Mouse (Mus musculus): Measurements from ENCODE around the gene Hipk3. TPM values are rescaled to one million over a fixed set of nuclear protein-coding genes. Genes with fewer than 3 reads are reported as not detected.

Hipk3 gene
- polyA plus RNA-seq (2021), result 45.5 TPM

DNA sequence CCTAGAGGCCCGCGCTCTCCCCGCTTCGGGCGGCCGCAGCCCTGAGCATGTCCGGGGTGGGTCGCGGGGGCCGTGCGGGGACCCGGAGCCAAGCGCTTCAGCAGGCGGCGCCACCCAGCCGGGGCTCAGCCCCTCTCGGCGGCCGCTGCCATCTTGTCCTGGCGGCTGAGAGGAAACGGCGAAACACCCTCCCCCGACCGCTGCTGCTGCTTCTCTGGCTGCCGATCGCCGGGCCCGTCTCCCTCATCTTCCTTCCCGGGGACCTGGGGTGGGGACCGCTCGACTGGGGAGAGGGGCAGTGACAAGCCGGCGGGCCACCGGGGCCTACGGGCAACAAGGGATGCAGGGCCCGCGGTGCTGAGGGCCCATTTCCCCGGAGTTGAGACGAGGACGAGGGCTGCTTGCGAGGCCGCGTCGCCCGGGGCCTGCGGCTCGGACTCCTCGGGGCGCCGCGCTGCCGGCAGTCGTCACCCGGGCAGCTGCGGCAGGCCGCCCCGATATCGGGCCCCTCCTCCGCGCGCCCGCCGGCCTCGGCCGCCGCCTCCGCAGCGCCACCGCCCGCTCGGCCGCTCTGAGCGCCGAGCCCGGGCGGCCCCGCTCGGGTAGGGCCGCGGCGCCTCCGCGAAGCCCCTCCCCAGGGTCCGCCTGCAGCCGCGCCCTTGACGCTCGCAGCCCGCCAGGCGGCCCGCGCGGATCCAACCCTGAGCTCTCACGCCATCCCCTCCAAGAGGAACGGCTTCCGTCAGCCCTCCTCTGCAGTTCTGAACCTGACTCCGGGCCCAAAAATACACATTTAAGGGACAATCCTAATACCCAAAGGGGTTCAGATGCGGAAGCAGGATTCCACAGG lies at the start of gene Hipk3:
TSS of gene Hipk3 (minus strand) at position 496 of the 850 bp plus-strand sequence.
- DNase-seq (ENCODE audit: low read depth, low spot score) (no peak), ATAC-seq (peak; percentile 89)
- POLR2A ChIA-PET, result no interaction called here
- TF ChIP-seq CTCF (IDR thresholded peaks at IDR 0.05), result peak; percentile 50
- no peaks in the 10 kb centered on the region for H3K27me3 ChIP-seq
- in situ Hi-C loops (cut with MboI; ENCODE audit: low pct_unique_long_range_greater_than_20kb), result loop anchor here (5.0 kb wide), 2 partner anchors 42 to 93 kb away; no protein-coding TSS in a partner anchor
- CTCF ChIA-PET, result interaction anchor here (0.6 to 1.0 kb wide), 2 partner anchors 247 to 398 kb away, joined by 3 to 4 read pairs; partner anchors contain the start of gene Cd59a

DNA sequence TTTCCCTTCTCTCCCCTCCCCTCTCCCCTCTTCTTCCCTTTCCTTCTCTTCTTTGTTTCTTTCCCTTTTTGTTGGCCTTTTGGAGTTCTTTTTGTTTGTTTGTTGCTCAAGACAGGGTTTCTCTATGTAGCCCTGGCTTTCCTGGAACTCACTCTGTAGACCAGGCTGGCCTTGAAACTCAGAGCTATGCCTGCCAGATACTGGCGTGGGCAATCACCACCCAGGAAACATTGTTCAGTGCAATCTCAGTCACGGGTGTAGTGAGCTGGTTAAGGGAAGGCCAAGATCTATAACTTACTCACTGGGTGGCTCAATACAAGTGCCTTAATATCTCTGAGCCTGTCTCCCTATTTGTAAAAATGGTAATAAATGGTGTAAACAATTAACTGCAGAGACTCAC lies 46.0 kb upstream of the Hipk3 start:
- DNase-seq (ENCODE audit: low read depth, low spot score), result no peak
- CTCF ChIA-PET, result interaction anchor here (1.2 kb wide), 1 partner anchor 12 kb away, joined by 3 read pairs; no protein-coding TSS in a partner anchor
- ATAC-seq, result no peak
- H3K27me3 ChIP-seq, result no peaks in the 10 kb centered on the region
- in situ Hi-C loops (cut with MboI; ENCODE audit: low pct_unique_long_range_greater_than_20kb), result no loop called here
- POLR2A ChIA-PET, result interaction anchor here (0.6 kb wide), 1 partner anchor 15 kb away, joined by 4 read pairs; no protein-coding TSS in a partner anchor
- TF ChIP-seq CTCF (IDR thresholded peaks at IDR 0.05), result no peak

DNA sequence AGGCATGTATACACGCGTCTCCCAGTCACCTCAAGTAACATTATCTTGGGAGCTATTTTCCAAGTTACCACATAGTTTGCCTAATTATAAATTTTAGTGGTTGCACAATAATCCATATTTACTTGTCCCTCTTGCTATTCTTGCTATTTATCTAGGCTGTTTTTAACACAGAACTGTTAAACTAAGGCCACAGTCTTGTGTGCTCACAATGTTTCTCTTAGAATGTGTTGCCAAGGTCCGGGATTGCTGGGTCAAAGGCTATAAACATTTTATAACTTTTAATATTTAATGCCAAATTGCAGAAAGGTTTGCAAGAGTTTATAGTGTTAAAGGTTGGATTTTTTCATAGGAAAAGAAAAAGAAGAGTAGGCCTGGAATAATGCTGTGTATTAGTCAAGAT lies 40.5 kb upstream of the Hipk3 start:
- TF ChIP-seq CTCF (IDR thresholded peaks at IDR 0.05), result no peak
- no peak for ATAC-seq
- ChIA-PET POLR2A (no interaction called here), CTCF (no interaction called here)
- in situ Hi-C loops (cut with MboI; ENCODE audit: low pct_unique_long_range_greater_than_20kb), result no loop called here
- no peaks in the 10 kb centered on the region for H3K27me3 ChIP-seq
- DNase-seq (ENCODE audit: low read depth, low spot score), result no peak

DNA sequence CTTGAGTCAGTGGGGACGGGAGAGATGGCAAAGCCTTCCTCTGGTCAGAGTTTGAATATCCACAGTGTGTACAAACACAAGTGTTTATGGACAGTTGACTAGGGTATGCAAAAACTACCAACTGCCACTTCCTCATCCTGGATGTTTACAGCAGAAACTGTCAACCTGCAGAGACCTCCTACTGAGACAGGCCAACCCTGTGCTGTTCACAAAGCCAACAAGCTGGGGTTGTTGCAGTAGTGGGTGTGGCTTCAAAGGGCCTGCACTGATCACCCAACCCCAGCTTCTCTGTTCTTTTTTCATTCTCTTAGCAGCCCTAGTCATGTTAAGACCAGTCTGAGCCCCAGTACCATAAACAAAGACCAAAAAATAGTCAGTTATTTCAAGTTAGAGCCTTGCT lies 38.3 kb upstream of the Hipk3 start:
- ATAC-seq, result no peak
- no peak for DNase-seq (ENCODE audit: low read depth, low spot score)
- H3K27me3 ChIP-seq, result no peaks in the 10 kb centered on the region
- CTCF ChIA-PET, result no interaction called here
- POLR2A ChIA-PET, result no interaction called here
- no peak for TF ChIP-seq CTCF (IDR thresholded peaks at IDR 0.05)
- in situ Hi-C loops (cut with MboI; ENCODE audit: low pct_unique_long_range_greater_than_20kb), result no loop called here

DNA sequence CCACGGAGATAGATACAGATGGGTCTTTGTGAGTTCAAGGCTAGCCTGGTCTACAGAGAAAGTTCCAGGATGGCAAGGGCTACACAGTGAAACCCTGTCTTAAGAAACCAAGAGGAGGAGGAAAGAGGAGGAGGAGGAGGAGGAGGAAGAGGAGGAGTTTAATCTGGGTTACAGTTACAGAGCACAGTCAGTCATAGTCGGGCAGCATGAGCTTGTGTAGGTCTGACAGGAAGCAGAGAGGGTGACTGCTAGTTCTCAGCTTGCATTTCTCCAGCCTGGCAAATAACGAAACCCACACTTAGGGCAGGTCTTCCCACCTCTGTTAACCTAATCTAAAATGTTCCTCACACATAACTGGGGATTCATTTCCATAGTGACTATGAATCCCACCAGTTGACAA lies 32.3 kb upstream of the Hipk3 start:
- DNase-seq (ENCODE audit: low read depth, low spot score) (no peak), ATAC-seq (no peak)
- peaks cover 6% of the 10 kb centered on the region for H3K27me3 ChIP-seq
- ChIA-PET POLR2A (no interaction called here), CTCF (no interaction called here)
- in situ Hi-C loops (cut with MboI; ENCODE audit: low pct_unique_long_range_greater_than_20kb), result no loop called here
- TF ChIP-seq CTCF (IDR thresholded peaks at IDR 0.05), result no peak

DNA sequence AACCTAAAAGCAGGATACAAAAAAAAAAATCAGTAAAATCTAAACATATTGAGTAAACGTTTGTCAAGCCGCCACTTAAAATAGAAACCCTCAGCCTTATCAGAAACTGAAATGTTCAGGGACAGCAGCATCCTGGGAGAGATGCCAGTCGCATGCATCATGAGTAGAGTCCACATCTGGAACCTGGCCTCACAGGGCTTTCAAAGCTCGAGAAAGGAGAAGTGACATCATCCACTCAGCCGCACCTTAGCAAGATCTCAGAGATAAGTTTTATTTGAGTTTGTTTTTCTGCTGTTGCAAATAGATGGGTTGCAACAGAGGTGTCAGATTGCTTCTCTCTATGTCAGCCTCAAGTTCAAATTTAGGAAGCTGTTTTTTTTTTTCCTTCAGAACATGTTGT lies 31.3 kb upstream of the Hipk3 start:
- peaks cover 6% of the 10 kb centered on the region for H3K27me3 ChIP-seq
- ChIA-PET POLR2A (no interaction called here), CTCF (interaction anchor here (1.0 kb wide), 1 partner anchor 14 kb away, joined by 3 read pairs; no protein-coding TSS in a partner anchor)
- ATAC-seq, result no peak
- in situ Hi-C loops (cut with MboI; ENCODE audit: low pct_unique_long_range_greater_than_20kb), result no loop called here
- no peak for TF ChIP-seq CTCF (IDR thresholded peaks at IDR 0.05)
- no peak for DNase-seq (ENCODE audit: low read depth, low spot score)

DNA sequence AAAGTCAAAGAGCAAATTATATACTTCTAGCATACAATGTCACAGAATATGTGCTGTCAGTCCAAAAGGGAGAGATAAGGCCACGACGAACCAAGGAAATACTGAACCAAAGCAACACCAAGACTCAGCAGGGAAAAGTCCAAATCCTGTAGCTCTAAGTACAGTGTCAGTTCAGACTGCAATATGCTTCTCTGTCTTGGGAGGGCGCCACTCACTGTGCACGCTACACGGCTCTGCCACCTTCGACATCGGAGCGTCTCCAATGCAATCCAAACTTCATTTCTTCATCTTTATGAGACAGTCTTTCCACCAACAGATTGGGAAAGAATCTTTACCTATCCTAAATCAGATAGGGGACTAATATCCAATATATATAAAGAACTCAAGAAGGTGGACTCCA lies 17.4 kb upstream of the Hipk3 start:
- CTCF ChIA-PET, result no interaction called here
- in situ Hi-C loops (cut with MboI; ENCODE audit: low pct_unique_long_range_greater_than_20kb), result no loop called here
- POLR2A ChIA-PET, result no interaction called here
- TF ChIP-seq CTCF (IDR thresholded peaks at IDR 0.05), result no peak
- DNase-seq (ENCODE audit: low read depth, low spot score), result no peak
- H3K27me3 ChIP-seq, result no peaks in the 10 kb centered on the region
- no peak for ATAC-seq

DNA sequence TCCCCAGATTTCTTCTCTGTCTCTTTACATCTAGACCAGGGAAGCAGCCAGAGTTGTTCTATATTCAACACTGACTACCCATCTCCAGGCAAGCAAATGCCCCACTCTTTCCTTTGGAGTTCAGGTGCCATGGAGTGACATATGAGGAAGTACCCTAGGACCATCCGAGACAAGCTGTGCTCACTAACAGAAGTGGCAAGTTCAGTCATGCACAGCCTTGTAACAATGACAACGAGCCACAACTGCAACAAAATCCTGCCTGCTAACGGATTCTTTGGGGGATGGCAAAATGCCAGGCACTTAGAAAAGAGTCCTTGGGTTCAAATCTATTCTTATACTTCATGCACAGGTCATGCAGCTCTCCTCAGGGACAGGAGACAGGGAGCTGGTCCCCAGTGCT lies 8.1 kb upstream of the Hipk3 start:
- in situ Hi-C loops (cut with MboI; ENCODE audit: low pct_unique_long_range_greater_than_20kb), result loop anchor here (10.0 kb wide), 1 partner anchor 62 kb away; no protein-coding TSS in a partner anchor
- ChIA-PET POLR2A (no interaction called here), CTCF (no interaction called here)
- H3K27me3 ChIP-seq, result no peaks in the 10 kb centered on the region
- DNase-seq (ENCODE audit: low read depth, low spot score) (no peak), ATAC-seq (no peak)
- no peak for TF ChIP-seq CTCF (IDR thresholded peaks at IDR 0.05)

DNA sequence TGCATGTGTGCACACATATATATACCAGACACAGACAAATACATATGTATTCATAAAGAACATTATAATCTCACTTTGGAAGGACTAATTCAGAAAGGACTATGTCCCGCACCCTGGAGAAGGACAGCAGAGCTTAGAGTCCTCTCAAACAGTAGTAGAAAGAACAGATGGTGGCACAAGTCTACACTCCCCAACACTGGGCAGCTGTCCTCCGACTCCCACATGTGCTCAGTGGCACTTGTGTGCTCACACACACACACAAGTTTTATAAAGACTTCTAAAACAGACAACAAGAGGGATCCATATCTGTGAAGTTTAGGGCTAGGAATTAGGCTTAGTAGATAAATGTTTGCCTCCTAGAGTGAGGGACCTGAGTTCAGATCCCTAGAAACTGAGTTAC lies 6.8 kb upstream of the Hipk3 start:
- ChIA-PET POLR2A (no interaction called here), CTCF (no interaction called here)
- TF ChIP-seq CTCF (IDR thresholded peaks at IDR 0.05), result no peak
- ATAC-seq (no peak), DNase-seq (ENCODE audit: low read depth, low spot score) (no peak)
- H3K27me3 ChIP-seq, result no peaks in the 10 kb centered on the region
- in situ Hi-C loops (cut with MboI; ENCODE audit: low pct_unique_long_range_greater_than_20kb), result loop anchor here (10.0 kb wide), 1 partner anchor 64 kb away; no protein-coding TSS in a partner anchor

DNA sequence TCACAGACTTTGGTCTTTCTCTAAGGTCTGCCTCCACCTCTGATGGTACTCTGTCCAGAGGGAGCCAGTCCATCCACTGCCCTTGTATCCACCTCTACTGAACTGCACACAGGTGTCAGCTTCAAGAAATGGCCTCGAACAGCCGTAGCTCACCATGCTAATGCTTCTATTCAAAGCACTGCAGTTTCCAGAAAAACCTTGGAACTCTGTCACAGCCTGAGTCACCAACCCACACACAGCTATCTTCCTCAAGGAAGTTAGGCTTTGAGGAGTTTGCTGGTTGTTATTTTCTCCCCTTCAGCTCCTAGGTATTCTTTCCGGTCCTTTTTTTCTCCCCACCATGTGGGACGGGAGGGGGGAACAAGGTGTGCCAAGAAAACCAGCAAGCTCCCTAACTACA lies 3.5 kb upstream of the Hipk3 start:
- H3K27me3 ChIP-seq, result no peaks in the 10 kb centered on the region
- POLR2A ChIA-PET, result interaction anchor here (0.6 kb wide), 1 partner anchor 20 kb away, joined by 3 read pairs; no protein-coding TSS in a partner anchor
- CTCF ChIA-PET, result interaction anchor here (1.3 to 2.0 kb wide), 3 partner anchors 10 to 55 kb away, joined by 3 to 8 read pairs (median 4); no protein-coding TSS in a partner anchor
- no peak for TF ChIP-seq CTCF (IDR thresholded peaks at IDR 0.05)
- in situ Hi-C loops (cut with MboI; ENCODE audit: low pct_unique_long_range_greater_than_20kb), result no loop called here
- ATAC-seq (no peak), DNase-seq (ENCODE audit: low read depth, low spot score) (no peak)

DNA sequence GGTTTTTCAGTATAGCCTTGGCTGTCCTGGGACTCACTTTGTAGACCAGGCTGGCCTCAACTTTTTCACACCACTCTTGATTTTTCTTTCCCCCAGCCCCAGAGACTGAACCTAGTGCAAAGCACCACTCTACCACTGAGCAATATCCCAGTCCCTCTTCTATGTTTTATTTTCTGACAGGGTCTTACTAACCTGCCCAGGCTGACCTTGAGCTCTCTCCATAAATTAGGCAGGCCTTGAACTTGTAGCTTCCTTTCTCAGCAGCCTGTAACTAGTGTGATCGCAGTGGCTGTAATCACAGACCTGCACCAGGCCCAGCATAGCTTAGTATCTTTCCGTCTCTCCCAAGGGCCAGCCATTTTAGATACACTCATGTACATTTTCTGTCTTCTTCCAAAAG lies 3.0 kb upstream of the Hipk3 start:
- in situ Hi-C loops (cut with MboI; ENCODE audit: low pct_unique_long_range_greater_than_20kb), result no loop called here
- DNase-seq (ENCODE audit: low read depth, low spot score), result no peak

More for the DNA sequence above, 3.0 kb upstream of the Hipk3 start:
- CTCF ChIA-PET, result interaction anchor here (1.3 to 2.0 kb wide), 3 partner anchors 11 to 55 kb away, joined by 3 to 8 read pairs (median 4); no protein-coding TSS in a partner anchor
- no peak for ATAC-seq
- no peak for TF ChIP-seq CTCF (IDR thresholded peaks at IDR 0.05)
- no peaks in the 10 kb centered on the region for H3K27me3 ChIP-seq
- POLR2A ChIA-PET, result interaction anchor here (0.6 kb wide), 1 partner anchor 21 kb away, joined by 3 read pairs; no protein-coding TSS in a partner anchor

All from Patski (cell line).